Mouse (Mus musculus) cortical plate, adult 2 months (tissue): ENCODE results near the gene Tmub2. TPM values are rescaled to one million over a fixed set of nuclear protein-coding genes. Genes with fewer than 3 reads are reported as not detected.
A peak's percentile ranks its signal among the peaks of the same experiment; 100 is the strongest.

Source experiments
- H3K27ac ChIP-seq: fragments of 200-500 bp; 2 replicates; pipeline ENCODE4 v1.5.1; 2012; ENCODE audit warnings: low read length, control low read depth, inconsistent platforms; ENCODE audit not compliant: insufficient read depth
- H3K4me1 ChIP-seq: fragments of 200-500 bp; 2 replicates; pipeline ENCODE4 v1.6.1; 2011; ENCODE audit warnings: low read length; ENCODE audit not compliant: control insufficient read depth, insufficient read depth
- H3K4me3 ChIP-seq: fragments of 200-500 bp; 2 replicates; pipeline ENCODE4 v1.5.1; 2011; ENCODE audit warnings: mild to moderate bottlenecking, low read length, control low read depth; ENCODE audit not compliant: insufficient read depth
- CTCF ChIP-seq: fragments of 200-500 bp; IDR thresholded peaks from 2 replicates; pipeline ENCODE4 v1.5.1; 2011; ENCODE audit warnings: mild to moderate bottlenecking, control low read depth, low read length; ENCODE audit not compliant: insufficient read depth; ENCODE audit errors: extremely low read depth
- POLR2A ChIP-seq: fragments of 200-500 bp; IDR thresholded peaks from 2 replicates; pipeline ENCODE4 v1.6.1; 2011; ENCODE audit warnings: mild to moderate bottlenecking, low read length, control low read depth; ENCODE audit not compliant: insufficient read depth; ENCODE audit errors: extremely low read depth
- polyA plus RNA-seq: library from polyadenylated mRNA; depleted of rRNA; stranded (reverse); fragments of >200 nt; gene quantifications from 2 replicates; pipeline ENCODE4 v1.2.3, GENCODE M21; 2012

Tmub2 gene
- polyA plus RNA-seq, 1 experiment = 95.3 TPM

DNA sequence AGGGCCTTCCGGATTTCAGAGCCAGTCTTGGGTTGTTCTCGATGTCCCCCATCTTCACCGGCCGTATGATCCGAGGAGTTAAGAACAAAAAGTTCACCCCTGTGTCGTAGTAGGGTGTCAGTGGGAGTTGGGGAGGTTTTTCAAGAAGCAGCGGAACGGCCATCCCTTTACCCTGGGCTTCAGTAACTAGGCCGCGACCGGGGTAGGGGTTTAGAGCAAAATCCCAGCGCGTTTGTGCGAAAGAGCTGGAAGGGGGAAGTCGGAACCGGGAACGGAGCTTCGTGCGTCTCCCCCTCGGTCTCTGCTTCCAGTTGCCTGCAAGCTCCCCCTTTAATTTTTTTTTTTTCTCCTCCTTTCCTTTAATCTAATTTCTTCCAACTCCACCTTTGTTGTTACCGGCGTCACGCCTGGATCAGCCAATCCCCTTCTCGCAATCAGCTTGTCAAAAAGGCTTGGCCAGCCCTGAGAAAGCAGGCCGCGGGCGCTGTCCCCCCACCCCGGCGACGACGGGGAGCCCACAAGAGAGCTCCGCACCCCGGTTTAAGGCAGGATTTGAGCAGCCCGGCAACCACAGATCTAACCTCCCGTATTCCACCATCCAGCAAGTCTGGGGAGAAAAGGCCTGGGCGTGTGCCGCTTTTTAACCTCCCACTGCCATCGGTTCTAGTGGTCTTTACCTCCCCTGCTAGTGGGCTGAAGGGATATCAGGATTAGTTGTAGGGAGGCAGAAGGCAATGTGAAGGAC is 35.4 kb downstream of the Tmub2 start:
- H3K4me3 ChIP-seq = peak overlapping the region; percentile 55
- H3K4me1 ChIP-seq = 0 out of 2 replicates have a peak, but pooled peaks cover 1% of the 10 kb centered on the region
- no peak for TF ChIP-seq CTCF
- TF ChIP-seq POLR2A = peak; percentile 97
- peak overlapping the region; percentile 97 for H3K27ac ChIP-seq

GRCm38 (mm10) chr11:102320686-102321005 is 35.9 kb downstream of the Tmub2 start:
- H3K4me3 ChIP-seq = peak overlapping the region; percentile 55

GRCm38 (mm10) chr11:102321931-102322330 is 37.2 kb downstream of the Tmub2 start:
- TF ChIP-seq CTCF = no peak
- no peak for TF ChIP-seq POLR2A
- Histone ChIP-seq H3K27ac (no peak overlapping the region), H3K4me1 (no peaks in the 10 kb centered on the region), H3K4me3 (no peak overlapping the region)

More at GRCm38 (mm10) chr11:102320686-102321005, 35.9 kb downstream of the Tmub2 start:
- TF ChIP-seq CTCF = no peak
- peak; percentile 50; the same call in 1 of the 2 replicates for TF ChIP-seq POLR2A
- Histone ChIP-seq H3K4me1 (no peaks in the 10 kb centered on the region), H3K27ac (peak overlapping the region; percentile 95)

DNA sequence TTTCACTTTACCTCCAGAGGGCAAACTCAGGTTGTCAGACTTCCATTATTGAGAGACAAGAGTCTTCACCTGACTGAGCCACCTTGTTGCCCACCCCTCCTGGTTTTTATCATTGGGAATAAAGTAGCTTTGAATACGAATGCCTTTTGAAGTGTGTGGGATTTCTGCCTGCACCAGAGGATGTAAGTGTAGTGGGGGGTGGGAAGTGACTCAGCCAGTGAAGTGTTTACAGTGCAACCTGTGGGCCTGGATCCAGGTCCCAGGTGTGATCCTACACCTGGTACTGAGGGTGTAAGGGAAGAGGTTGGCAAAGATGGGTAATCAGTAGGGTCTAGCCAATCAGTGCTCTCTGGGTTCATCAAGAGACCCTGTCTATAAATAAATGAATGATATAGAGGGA is 38.8 kb downstream of the Tmub2 start:
- TF ChIP-seq POLR2A = no peak
- TF ChIP-seq CTCF = no peak
- no peak overlapping the region for H3K27ac ChIP-seq
- H3K4me3 ChIP-seq = no peak overlapping the region
- no peaks in the 10 kb centered on the region for H3K4me1 ChIP-seq

DNA sequence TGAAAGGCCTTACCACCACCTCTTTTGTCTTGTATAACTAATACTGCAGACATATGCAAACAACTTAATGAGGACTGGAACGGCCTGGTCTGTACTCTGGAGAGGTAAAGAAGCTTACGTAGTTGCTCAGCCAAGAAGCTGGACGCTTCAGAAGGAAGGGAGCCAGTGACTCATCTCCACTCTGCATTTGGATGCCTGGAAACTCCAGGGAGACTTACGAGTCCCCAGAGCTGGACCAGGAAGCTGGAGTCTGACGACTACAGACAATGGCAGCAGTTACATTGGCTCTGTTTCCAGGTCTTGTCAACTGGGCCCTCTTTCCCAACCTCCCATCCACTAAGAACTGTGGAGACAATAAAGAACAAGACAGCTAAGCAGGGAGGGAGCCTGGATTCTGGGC is 42.5 kb downstream of the Tmub2 start:
- no peak for TF ChIP-seq POLR2A
- no peak for TF ChIP-seq CTCF
- Histone ChIP-seq H3K4me3 (no peak overlapping the region), H3K27ac (no peak overlapping the region), H3K4me1 (no peaks in the 10 kb centered on the region)

DNA sequence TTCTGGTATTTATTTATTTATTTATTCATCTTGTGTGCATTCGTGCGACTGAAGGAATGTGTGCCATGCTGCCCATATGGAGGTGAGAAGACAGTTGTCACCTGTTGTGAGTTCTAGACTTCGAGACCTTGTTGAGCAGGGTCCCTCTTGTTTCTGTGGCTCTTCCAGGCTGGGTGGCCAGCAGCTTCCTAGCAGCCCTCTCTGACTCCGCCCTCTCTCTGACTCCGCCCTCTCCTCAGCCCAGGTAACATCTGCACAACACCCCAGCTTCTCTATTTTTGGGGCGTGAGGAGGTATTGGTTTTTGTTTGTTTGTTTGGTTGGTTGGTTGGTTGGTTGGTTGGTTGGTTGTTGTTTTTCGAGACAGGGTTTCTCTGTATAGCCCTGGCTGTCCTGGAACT is 43.1 kb downstream of the Tmub2 start:
- TF ChIP-seq CTCF = no peak
- TF ChIP-seq POLR2A = no peak
- Histone ChIP-seq H3K4me3 (no peak overlapping the region), H3K27ac (no peak overlapping the region), H3K4me1 (no peaks in the 10 kb centered on the region)

DNA sequence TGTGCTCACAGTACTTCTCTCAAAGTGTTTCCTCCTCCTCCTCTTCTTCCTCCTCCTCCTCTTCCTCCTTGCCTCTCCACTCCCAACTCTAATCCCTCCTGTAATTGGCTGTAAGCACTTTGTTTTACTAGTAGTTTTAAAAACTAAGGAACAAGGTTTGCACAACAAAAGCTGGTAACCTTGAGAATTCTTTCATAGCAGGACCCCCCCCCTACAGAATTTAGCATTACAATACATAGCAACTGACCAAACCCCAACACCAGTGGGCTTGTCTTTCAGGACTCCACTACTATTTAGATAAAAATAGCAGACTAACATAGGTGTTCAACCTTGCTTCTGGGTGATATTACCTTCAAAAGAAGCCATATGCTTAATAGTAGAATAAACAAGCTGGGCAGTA is 44.8 kb downstream of the Tmub2 start:
- no peaks in the 10 kb centered on the region for H3K4me1 ChIP-seq
- TF ChIP-seq POLR2A (no peak), CTCF (no peak)
- no peak overlapping the region for H3K27ac ChIP-seq
- no peak overlapping the region for H3K4me3 ChIP-seq

- no peaks in the 10 kb centered on the region for H3K4me1 ChIP-seq
- H3K4me3 ChIP-seq = no peak overlapping the region
- TF ChIP-seq CTCF (no peak), POLR2A (no peak)
- no peak overlapping the region for H3K27ac ChIP-seq
Measured at GRCm38 (mm10) chr11:102330039-102330438, 45.3 kb downstream of the Tmub2 start.

DNA sequence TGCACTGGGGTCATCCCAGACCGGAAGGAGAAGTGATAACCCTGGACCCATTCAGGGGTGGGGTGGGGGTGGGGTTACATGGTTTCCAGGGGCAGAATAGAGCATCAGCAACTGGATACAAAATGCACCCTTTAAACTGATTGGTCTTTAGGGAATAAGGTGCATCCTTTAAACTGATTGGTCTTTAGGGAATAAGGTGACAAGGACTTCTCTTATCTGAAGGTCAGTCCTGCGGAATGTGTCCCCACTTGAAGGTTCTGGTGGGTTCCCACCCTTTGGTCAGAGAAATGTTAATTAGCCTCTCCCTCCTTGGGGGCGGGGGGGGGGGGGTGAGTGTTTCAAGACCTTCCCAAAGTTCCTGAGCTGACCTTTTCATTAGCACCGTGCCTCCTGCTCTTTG is 47.1 kb downstream of the Tmub2 start:
- Histone ChIP-seq H3K4me1 (no peaks in the 10 kb centered on the region), H3K27ac (no peak overlapping the region), H3K4me3 (no peak overlapping the region)
- TF ChIP-seq CTCF (no peak), POLR2A (no peak)

DNA sequence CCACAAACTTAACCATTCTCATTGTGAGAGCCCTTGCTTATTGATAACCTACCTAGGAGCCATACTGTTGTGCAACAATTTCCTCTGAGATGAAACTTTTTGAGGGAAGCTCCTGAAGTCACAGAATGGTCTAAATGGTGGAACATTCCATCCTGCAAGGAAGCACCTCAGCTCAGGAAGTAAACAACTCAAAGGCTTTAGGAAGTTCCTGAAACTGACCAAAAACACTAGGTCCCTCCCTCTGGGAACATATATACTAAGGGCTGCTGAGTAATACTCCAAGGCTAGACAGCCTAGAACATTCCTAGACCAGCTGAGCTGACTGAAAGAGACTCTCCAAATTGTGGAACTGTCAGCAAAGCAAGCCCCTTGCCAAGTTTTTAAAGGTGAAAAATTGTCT is 48.3 kb downstream of the Tmub2 start:
- H3K4me3 ChIP-seq = no peak overlapping the region
- H3K27ac ChIP-seq = no peak overlapping the region
- no peaks in the 10 kb centered on the region for H3K4me1 ChIP-seq
- no peak for TF ChIP-seq POLR2A
- TF ChIP-seq CTCF = no peak
